Mouse (Mus musculus) hindlimb bud, embryonic 11.5 days (tissue): ENCODE data around the gene Ttll5.

Source experiments
- DNase-seq: peaks from one replicate; pipeline ENCODE4 v3.0.0-alpha.2; 2012; ENCODE audit warnings: low read depth, low spot score; ENCODE audit errors: extremely low spot score

The Ttll5 gene

DNA sequence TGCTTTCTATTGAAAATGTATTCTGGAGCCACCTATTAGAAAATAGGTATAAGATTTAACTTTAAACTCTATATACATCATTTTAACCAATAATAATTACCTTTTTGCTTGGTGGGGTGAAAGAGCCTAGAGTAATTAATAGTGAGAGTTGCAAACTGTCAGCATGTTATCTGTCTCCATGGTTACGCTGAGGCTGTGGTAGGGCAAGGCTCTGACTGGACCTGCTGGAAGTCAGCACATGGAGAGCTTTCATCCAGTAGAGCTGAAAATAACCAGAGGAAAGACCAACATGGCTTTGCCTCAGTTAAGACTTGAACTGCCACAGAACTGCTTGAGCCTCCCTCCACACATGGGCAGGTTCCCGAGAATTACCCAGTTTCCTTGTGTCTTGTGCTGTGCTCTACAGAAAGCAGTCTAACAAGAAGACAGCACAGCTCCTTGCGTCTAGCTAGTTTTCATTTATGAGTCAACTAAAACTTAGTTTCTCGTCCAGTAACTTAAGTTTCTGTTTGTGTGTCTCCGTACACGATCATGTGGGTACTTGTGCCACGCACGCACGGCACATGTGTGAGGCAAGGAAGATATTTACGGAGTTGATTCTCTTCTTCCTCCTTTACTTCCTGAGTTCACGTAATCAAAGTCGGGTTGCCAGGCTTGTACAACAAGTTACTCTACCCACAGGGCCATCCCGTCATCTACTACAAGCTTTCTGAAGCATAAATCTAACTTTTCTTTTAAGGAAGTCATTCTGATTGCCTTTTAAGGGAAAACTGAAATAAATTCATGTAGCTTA is 88.4 kb downstream of the Ttll5 start:
- DNase-seq, result no peak

DNA sequence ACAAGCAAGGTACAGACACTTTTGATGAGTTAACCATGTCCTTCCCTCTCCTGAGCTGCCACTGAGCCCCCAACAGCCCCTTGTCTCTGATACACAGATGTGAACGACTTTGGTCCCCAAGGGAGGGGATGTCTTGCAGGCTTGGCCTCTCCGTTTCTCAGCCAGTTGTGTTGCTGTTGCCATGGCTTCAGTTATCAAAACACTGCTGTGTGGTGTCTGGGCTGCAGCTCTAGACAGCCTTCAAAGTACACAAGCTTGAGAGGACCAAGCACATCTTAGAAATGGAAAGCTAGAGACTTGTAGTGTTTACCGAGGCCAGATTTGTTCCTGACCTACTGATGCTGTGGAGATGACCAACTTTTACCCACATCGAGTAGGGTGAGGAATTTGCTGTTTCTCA is 102.4 kb downstream of the Ttll5 start:
- no peak for DNase-seq

DNA sequence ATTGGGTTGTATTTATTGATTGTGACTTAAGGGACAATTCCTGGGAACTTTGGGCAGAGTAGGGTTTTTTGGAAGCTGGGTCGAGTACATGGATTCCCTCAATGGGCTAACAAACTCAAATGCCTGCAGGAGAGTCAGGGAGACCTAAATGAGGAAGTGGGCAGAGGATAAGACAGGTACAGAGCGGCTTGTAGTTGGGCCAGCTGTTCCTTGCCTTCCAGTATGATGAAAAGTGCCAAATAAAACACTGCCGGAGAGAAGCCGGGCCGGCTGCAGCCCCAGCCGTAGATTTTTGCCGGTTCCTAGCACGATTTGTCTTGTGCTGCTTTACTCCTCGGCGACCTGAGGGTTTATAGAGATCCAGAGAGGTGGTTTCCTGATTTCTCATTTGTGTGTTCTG is 104.1 kb downstream of the Ttll5 start:
- DNase-seq, result no peak

DNA sequence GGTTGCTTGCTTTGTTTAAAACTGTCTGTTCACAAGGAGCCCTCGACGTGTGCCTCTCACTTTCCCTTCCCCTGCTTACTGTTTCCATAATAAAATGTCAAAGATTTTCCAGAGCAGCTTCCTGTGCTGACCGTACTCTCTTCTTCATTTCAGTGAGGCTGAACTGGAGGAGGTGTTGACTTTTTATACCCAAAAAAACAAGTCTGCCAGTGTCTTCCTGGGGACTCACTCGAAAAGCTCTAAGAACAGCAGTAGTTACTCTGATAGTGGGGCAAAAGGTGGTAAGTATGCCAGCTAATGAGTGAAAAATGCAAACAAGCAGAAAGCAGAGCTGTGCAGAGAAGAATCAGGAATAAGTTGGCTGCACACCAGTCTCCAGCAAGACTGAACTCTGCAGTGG is 105.3 kb downstream of the Ttll5 start:
- DNase-seq, result no peak

DNA sequence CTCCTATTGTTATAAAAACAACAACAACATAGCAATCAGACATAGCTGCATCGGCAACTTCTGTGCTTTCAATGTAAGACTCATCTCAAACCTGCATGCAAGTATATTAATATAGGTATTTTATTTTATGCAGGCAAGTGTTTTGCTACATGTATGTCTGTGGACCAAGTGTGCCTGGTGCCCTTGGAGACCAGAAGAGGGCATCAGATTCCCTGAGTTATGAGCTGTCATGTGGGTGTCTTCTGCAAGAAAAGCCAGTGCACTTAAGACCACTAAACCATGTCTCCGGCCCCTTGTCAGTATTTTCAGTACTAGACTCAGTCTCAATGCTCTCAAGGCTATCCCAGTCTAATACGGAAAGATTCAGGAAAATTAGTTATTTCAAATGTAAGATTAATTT is 106.3 kb downstream of the Ttll5 start:
- DNase-seq, result no peak

DNA sequence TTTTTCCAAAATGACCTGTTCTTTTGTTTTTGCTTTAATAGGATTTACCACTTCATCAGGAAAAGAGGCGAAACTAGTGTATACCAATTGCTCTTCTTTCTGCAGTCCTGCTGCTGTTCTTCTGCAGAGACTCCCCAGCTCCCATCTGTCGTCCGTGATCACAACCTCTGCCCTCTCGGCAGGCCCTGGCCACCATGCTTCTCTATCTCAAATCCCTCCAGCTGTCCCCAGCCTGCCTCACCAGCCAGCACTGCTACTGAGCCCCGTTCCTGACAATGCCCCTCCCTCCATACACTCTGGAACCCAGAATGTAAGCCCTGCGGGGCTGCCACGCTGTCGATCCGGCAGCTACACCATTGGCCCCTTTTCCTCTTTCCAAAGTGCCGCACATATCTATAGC is 108.8 kb downstream of the Ttll5 start:
- no peak for DNase-seq

DNA sequence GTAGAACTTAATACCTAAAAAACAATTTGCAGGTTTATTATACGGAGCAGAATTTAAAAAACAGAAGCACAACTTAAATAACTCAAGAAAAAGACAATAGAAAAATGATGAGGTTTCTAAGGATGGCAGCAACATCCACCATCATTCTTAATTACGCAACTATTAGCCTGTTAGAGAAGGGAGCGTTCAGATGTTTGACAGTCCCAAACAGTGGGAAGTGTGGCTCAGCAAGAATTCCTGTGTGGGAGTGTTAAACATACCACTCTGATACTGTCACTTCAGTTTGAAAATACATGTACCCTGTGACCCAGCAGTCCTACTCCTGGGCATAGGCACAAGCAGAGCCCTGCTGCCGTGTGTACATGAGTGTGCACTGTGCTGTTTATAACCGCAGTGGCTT is 112.9 kb downstream of the Ttll5 start:
- no peak for DNase-seq

DNA sequence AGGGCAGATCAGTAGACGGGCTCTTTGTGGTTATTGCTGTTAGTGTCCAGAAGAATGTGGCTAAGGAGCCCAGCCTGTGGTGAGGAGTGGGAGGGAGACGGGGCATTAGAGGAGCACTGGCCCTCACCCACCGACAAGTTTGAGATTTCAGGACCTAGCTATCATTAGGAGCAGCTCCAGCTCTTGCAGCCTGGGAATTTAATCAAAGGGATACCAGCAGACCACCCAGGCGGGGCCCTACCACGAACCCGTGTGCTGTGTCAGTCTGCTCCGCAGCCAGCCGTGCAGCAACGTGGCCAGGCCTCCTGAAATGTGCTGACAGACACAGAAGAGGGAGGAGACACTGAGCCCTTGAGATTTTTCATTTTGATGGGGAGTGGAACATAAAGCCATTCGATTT is 119.0 kb downstream of the Ttll5 start:
- DNase-seq, result no peak

DNA sequence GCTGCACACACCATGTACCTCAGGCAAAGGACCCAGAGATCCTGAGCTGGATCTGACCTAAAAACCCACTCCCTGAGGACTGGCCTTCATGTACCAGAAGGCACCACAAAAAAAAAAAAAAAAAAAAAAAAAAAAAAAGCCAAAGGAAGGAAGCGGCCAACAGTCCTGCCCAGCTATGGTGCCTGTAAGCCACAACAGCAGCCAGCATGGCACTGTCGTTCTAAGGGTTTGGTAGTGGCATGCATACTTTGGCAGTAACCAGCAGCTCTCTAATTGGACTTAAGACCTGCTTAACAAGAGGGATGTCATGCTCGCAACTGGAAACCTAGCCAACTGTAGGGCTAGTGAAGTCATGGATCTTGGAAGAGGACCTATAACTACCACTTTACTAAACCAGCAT is 120.0 kb downstream of the Ttll5 start:
- no peak for DNase-seq

DNA sequence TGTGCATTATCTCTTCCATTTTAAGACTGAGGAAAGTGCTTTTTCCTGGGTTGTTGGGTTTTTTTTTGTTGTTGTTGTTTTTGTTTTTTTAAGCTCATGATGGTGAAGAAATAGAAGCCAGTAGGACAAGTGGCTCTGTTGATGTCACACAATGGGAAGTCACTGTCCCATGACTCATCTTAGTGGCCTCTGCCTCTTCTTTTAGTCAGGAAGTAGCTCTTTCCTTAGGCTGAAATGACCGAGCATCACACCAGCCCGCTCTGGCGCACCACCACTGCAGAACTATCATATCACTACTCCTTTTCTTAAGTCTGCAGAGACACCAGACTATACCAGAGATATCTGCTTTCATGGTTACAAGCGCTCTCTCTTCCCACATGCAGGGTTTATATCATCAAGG is 122.7 kb downstream of the Ttll5 start:
- no peak for DNase-seq

DNA sequence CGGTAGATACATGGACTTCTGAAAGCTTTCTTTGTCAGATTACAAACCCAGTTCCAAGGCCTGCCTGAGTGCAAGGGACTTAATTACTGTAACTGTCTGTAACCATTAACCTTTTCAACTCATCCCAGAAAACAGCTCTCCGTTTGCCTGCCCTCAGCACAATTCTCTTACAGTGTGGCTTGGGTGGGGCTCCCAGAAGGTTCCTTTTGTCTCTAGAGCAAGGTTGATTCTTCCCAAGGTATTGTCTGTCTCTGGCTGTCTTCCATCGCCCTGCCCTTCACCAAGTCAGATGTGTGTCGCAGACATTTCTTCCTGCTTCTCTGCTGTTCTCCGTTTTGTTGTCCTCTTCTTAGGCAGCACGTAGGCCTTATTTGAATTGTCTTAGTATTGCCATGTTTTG is 125.2 kb downstream of the Ttll5 start:
- DNase-seq, result no peak

DNA sequence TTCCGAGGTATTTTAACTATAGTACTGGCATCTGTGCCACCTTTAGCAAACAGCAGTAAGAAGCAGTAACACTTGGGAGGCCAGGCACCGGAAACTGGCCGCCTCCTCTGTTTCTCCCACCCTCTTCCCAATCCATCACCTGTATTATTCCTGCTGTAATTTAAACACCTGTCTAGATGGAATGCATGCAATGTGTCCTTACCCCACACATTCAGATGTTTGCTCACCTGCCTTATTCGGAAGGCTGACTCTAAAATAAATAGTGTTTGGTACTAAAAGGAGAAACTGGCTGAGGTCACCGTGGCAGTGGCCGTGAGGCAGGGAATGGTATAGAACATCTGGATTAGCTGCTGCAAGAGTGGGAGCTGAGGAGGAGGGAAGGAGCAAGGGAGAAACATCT is 125.9 kb downstream of the Ttll5 start:
- no peak for DNase-seq

DNA sequence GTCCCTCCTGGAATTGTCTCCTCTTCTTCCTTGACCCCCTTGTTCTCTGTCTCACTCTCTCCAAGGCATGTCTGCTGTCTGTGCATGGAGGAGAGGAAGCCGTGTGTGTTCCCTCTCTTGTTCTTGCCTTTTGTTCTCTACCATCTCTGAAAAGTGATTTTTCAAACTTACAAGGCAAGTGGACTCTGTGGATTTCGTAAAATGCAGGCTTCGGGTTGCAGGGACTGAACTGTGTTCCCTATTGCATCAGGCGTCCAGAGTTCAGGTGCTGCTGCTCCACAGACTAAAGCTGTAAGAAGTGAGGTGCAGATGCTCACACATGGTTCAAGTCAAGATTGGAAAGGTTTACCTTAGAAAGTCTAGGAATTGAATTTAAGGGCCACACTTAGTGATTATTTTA is 126.6 kb downstream of the Ttll5 start:
- DNase-seq, result no peak

DNA sequence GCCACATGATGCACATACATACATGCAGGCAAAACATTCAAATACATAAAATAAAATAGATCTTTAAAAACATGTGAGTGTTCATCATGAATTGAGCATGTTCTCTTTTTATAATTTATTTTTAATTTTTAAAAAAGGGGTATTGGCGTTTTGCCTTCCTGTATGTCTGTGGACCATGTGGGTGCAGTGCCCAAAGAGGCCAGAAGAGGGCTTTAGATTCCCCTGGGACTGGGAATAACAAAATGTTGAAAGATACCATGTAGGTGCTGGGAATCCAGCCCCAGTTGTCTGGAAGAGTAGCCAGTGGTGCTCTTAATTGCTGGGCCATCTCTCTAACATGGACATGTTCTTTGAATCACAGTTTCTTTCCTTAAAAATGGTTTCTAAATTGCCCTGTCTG is 127.4 kb downstream of the Ttll5 start:
- DNase-seq, result no peak

DNA sequence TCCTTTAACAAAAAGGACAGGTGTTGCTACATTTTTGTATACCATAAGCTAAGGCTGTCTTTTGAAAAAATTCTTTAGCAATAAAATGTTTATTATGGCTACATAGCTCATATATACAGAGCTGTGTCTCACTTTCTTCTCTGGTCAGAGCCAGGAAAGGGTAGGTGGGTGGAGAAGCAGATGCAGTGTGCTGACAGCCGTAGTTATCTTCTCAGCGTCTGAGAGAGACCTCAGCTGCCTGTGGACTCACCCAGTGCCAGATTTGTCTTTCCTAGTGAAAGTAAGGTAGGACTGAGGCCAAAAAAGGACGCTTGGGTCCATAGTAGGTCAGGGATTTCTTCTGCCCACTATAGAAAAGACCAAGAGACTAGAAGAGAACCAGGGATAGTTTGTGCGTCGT is 127.9 kb downstream of the Ttll5 start:
- DNase-seq, result no peak

DNA sequence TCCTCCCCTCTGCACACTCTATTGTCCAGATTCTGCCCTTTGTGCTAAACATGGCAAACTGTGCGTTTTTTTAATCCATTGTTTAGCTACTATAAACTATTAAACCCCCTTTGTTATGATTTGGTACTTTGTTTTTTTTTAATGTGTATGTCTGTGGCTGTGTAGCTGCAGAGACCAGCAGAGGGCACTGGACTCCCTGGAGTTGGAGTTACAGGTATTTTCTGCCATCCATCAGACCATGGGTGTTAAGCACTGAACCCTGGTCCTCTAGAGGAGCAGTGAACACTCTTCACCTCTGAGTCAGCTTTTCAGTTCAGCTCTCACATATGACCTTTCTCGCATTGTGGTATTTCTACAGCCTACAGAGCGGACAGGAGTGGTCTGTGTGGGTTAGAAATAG is 129.7 kb downstream of the Ttll5 start:
- DNase-seq, result no peak

DNA sequence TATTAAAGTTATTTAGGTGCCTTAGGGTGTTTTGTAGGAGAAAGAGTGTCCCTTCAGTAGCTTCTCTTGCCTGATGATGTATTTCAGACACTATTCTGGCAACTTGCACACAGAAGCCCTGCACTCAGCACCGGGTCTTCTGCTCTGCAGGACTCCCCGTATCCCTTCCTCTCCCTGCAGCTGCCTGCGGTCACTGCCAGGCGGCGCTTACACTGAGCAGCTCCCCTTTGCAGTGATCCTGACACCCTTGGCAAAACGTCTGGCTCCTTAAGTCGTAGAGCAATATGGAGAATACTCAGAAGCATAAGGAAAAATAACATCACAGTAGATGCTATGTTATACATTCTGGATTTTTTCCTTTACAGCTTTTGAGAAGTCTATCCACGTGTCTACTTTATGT is 130.6 kb downstream of the Ttll5 start:
- DNase-seq, result no peak

DNA sequence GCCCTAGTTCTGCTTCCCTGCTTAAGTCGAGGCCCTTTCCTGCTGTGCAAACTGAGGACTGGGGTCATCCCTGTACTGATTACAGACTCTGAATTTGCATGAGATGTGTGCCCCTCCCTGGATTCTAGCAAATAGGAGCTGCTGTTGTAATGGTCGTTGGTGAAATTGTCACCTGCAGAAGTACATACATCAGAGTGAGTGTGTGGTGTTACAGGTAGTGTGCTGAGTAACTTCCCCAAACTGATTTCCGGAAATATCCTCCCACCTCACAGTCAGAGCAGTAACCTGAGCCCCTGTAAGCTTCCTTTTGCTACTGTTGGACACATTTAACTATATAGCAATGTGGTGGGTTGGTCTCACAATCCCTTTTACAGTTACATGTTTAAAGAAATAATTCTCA is 131.2 kb downstream of the Ttll5 start:
- no peak for DNase-seq

DNA sequence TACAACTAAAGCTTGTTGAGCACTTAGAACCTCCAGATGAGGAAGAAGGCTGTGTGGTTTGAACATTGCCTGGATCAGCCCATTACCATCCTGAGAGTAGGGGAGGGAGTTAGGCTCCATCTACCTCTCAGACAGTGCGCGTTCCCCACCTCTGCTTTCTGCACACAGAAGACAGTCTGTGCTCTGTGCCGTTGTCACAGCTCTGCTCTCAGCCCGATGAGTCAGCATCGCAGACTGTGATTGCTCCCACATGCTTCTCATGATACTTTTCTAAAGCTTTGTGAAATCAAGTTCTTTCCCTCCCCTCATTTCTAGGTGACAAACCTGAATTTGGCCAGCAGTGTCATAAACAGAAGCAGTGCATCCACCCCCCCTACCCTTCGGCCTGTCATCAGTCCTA is 131.8 kb downstream of the Ttll5 start:
- DNase-seq, result no peak

DNA sequence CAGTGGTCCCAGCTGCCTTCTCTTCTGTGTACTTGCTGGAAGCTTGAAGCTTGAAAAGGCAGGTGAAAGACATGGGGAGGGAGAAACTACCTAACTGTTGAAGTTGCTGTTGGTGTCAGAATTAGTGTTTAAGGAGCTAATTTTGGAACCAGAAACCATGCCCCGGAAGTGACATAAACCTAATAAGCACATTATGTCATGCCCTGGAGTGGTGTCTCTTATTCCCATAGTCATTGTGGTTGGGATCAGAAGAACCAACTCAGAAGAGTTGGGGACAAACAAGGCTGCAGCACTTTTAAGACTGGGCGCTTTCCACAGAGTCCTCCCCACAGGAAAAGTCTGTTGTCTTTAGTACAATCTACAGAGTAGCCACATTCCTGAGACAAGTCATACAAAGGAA is 134.0 kb downstream of the Ttll5 start:
- no peak for DNase-seq

DNA sequence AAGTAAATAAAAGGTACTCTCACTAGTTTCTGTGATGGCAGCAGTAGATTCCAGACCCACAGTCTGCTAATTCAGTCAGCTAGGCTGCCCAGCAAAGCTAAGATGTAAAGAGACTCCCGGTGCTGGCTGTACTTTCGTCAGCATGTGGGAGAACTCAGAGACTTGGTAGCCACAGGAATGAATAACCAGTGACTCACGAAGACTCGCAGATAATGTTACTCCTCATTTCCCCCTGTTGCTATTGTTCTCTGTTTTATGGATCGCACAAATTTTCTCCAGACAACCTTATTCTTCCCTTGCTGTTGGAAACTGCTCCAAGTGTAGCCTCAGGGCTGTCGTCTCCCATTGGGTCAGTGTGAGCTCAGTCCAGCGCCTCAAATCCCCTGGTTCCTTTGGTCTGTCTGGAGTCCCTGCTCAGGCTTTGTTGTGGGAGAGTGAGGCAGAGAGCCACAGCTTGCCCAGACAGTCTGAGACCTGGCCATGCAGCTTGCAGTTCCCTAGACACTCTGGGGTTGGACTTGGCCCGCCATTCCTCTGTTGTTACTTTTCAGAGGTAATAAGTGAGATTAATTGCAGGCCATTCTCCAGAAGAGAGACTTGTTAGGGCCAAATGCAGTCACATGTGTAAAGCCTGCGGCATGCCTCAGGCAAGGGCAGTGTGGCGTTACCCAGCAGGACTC is 135.5 kb downstream of the Ttll5 start:
- peak; percentile 39 for DNase-seq

DNA sequence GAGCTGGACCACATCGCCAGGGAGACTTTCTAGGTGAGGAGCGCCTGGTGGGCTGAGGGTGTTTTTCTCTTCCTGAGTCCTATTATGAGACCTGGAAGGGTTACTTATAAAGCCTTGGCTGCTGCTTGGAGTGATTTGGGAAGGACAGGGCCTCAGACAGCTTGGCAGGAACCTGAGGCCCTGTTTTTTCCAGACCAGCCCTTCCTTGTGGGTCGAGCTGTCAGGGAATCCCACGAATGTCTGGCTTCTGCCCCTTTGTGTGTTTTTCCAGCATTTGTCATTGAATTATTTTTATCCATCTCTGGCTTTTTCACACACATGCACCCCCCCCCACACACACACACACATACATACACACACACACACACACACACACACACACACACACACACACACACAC is 136.2 kb downstream of the Ttll5 start:
- no peak for DNase-seq

DNA sequence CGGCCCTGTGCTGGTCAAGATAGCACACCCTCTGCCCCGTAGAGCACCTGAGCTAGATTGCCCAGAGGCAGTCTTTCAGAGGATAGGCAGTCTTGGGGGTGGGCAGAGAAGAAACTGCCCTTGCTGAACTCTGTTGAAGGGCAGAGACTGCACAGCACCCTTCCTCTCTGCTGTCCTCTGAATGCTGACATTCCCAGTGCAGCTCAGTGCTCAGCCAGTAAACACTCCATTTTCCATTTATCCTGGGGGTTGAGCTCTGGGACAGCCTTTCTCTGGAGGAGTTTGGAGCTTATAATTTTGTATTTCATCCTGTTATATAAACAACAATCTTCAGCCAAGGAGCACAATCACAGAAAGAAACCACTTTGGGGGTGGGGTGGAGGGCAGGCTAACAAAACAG is 138.7 kb downstream of the Ttll5 start:
- no peak for DNase-seq
